Mouse (Mus musculus): ENCODE measurements around the gene Adam15. TPM values are rescaled to one million over a fixed set of nuclear protein-coding genes. Genes with fewer than 3 reads are reported as not detected.
A peak's percentile ranks its signal among the peaks of the same experiment; 100 is the strongest.

Adam15 gene
- polyA plus RNA-seq, 1 experiment from 2014 or later = 41.5 TPM

DNA sequence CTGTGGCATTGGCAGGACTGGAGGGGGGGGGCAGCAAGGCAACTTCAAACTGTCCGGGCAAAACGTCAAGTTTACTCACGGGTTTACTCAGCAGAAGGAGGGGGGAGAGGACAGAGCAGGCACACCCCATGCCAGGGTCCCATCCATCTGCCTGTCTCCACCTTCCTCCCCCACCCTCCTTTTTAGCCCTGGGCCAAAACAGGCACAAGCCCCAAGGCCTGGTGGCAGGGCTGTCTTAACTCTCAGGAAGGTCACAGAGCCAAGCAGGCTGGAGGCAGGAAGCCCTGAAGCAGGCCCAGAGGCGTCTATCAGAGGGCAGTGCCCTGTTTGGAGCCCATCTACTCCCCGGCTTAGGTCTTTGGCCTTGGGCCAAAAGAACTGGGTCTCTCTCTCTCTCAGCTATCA, 40.3 kb upstream of the Adam15 start:
- H3K27me3 ChIP-seq = peaks cover 45% of the 10 kb centered on the region
- ATAC-seq (ENCODE audit: low FRiP score) = no peak
- no peak overlapping the region for H3K27ac ChIP-seq
- H3K4me1 ChIP-seq (replicated peaks) = peaks cover 67% of the 10 kb centered on the region
- no peaks in the 10 kb centered on the region for H3K36me3 ChIP-seq
- 52% methylated on average over 5 of the region's 5 CpGs for WGBS
- no peak overlapping the region for H3K4me3 ChIP-seq
- H3K4me2 ChIP-seq = no peak overlapping the region
- no peak overlapping the region for H3K9ac ChIP-seq
- H3K9me3 ChIP-seq = no peaks in the 10 kb centered on the region

DNA sequence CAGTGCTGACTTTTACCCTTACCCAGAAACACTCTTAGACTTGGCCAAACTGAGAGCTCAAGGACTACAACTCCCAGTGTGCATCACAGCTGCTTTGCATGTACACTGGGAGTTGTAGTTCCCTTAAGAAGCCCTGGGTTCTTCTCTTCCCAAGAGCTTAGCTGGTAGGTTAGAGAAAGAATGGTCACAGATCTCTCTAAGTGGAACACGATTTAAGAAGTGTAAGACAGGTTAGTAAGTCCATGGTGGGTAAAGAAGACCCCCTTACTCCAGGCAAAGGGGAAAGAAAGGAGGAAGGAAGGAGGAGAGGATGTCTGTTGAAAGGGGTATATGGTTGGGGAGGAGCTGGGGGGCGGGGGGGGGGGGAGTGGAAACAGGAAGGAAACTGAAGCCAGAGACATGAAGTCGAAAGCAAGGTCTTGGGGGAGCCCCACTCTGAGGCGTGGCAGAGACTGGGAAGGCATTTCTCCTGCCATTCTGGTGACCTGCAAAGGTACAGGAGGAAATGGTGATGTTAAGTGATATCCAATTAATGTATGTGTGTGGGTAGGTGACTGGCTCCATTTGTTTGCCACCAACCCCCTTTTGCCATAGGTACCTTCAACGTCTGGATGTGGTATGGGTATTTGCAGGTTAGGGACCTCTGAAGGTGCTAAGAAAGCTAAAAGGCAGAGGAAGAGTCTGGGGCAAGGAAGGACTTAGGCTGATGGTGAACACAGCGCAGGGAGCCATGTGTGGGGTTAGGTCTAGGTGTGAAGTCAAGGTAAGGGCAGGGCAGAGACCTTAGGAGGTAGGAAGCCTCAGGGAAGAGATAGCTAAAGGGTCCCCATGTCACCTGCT, 39.3 kb upstream of the Adam15 start:
- Histone ChIP-seq H3K27ac (no peak overlapping the region), H3K9me3 (no peaks in the 10 kb centered on the region), H3K4me2 (no peak overlapping the region), H3K27me3 (peaks cover 36% of the 10 kb centered on the region), H3K4me1 (replicated peaks) (peaks cover 57% of the 10 kb centered on the region), H3K36me3 (no peaks in the 10 kb centered on the region), H3K9ac (no peak overlapping the region), H3K4me3 (no peak overlapping the region)
- 79% methylated on average over 6 of the region's 6 CpGs for WGBS
- ATAC-seq (ENCODE audit: low FRiP score) = 0 out of 2 replicates have a peak, but pooled peaks have one; percentile 5

DNA sequence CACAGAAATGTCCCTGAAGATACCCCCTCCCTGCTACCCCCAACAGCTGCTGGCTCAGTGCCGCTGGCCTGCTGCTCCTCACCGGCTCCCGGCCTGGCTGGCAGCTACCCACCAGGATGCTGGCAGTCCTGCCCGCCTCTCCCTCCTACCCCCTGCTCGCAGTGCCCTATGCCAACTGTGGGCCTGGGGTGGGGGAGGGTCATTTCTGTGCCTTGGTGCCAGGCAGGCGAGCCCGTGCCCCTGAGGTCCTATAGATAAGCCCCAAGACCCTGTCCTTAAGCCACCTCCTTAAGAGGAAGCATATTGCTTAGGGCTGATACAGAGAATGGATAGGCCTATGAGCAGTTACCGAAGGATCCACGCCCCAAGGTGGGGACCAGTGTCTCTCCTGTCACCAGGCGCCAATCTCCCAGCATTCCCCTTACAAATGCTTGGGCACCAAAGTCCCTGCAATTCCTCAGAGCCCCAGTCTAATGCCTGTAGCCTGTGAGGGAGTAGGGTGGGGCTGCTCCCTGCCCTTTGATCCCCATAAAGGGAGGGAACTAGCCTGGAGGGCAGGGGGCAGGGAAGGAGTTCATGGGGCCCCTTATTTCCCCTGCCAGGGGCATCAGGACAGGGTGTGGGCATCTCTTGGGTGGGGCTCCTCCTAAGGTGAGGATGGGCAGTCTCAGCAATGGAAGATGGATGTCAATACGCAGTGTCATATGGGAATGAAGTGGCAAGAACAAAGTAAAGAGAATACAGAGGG, 38.5 kb upstream of the Adam15 start:
- H3K36me3 ChIP-seq = no peaks in the 10 kb centered on the region
- H3K4me2 ChIP-seq = no peak overlapping the region
- H3K27ac ChIP-seq = no peak overlapping the region
- H3K4me1 ChIP-seq (replicated peaks) = peaks cover 49% of the 10 kb centered on the region
- H3K9ac ChIP-seq = no peak overlapping the region
- no peaks in the 10 kb centered on the region for H3K9me3 ChIP-seq
- H3K27me3 ChIP-seq = peaks cover 30% of the 10 kb centered on the region
- no peak overlapping the region for H3K4me3 ChIP-seq
- ATAC-seq (ENCODE audit: low FRiP score) = peak; percentile 10; the same call in 1 of the 2 replicates
- 77% methylated on average over 10 of the region's 11 CpGs for WGBS

DNA sequence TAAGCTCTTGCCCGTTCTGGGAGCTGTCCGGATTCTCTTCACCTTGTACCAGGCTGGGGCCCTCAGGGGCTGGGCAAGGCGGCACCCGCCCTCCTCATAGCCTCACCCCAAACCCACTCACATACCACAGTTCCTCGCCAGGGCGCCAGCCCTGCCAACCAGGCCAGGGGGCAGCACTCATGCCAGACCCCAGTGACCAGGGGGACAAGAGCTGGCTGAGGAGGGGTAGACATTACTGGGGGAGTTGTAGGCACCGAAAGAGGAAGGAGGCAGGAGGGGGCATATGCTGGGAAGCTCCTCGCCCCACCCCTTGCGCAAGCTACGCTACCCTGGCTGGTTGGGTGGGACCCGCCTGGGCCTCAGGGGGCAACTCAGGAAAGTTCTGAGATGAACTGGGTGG, 37.8 kb upstream of the Adam15 start:
- 76% methylated on average over 11 of the region's 11 CpGs for WGBS
- Histone ChIP-seq H3K36me3 (no peaks in the 10 kb centered on the region), H3K9ac (no peak overlapping the region), H3K4me2 (no peak overlapping the region), H3K27me3 (peaks cover 25% of the 10 kb centered on the region), H3K4me1 (replicated peaks) (peaks cover 42% of the 10 kb centered on the region), H3K27ac (no peak overlapping the region), H3K4me3 (no peak overlapping the region), H3K9me3 (no peaks in the 10 kb centered on the region)
- no peak for ATAC-seq (ENCODE audit: low FRiP score)

DNA sequence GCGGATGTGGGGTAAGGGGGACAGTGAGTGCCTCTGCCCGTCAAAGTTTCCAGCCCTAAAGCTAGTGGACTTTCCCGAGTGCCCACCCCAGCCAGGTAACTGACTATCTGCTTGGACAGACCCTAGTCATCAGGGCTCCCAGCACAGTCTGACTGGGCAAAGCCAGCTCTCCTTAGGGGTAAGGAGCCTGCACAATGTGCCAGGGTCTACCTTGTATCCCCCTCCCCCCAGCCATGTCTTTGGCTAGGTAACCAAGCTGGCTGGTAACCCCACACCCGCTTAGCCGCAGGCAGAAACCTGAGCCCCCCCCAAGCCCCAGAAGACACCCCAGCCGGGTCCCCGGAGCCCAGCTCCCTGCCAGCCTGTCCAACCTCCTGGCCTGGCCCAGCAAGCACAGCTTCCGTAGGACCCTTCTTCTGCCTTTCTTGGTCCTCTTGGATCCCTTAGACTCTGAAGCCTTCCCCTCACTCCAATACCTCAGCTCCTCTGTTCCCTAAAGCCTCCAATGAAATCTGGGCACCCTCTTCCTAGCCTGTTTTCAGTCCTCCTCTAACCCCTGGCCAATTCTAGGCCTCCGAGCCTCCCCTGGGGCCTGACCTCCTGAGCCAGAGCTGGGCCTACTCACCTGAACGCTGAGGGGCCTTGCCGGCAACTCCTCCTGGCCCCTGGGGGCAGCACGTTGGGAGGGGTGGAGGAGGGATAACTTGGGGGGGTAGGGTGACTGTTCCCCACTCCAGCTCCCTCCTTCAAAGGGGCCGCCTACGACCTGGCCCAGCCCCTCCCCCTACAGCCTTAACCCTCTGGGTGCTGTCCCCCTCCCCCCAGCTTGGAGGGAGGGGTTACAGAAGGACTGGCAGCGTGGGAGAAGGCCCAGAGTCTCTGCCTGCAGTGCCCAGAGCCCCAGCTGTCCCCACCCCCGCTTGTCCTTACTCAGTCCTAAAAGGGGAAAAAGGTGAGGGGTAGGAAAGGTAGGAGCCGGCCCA, 36.9 kb upstream of the Adam15 start:
- ATAC-seq (ENCODE audit: low FRiP score) = no peak
- H3K9ac ChIP-seq = 0 out of 2 replicates have a peak overlapping the region, but pooled peaks have one; percentile 13
- WGBS = 53% methylated on average over 17 of the region's 17 CpGs

DNA sequence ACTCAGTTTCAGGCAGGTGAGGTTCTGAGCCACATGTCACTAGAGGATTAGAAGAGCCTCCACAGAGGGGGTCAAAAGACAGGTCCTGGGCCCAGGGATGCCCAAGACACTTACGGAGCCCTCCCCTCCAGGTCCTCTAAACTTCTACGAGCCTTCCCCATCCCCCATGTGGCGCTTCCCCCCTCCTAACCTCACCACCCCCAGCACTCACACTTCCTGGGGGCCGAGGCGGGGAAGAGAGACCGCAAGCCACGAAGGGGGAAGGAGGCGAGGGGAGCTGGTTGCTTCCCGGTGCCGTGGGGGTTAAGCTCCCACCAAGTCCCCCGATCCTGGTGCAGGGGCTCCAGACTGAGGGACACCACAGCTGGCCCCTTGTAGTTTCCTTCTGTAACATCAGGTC, 35.7 kb upstream of the Adam15 start:
- 60% methylated on average over 11 of the region's 11 CpGs for WGBS

More for the DNA sequence above, 36.9 kb upstream of the Adam15 start:
- Histone ChIP-seq H3K36me3 (no peaks in the 10 kb centered on the region), H3K4me1 (replicated peaks) (peaks cover 33% of the 10 kb centered on the region), H3K27me3 (peaks cover 16% of the 10 kb centered on the region), H3K4me2 (no peak overlapping the region), H3K27ac (no peak overlapping the region), H3K4me3 (no peak overlapping the region), H3K9me3 (no peaks in the 10 kb centered on the region)

DNA sequence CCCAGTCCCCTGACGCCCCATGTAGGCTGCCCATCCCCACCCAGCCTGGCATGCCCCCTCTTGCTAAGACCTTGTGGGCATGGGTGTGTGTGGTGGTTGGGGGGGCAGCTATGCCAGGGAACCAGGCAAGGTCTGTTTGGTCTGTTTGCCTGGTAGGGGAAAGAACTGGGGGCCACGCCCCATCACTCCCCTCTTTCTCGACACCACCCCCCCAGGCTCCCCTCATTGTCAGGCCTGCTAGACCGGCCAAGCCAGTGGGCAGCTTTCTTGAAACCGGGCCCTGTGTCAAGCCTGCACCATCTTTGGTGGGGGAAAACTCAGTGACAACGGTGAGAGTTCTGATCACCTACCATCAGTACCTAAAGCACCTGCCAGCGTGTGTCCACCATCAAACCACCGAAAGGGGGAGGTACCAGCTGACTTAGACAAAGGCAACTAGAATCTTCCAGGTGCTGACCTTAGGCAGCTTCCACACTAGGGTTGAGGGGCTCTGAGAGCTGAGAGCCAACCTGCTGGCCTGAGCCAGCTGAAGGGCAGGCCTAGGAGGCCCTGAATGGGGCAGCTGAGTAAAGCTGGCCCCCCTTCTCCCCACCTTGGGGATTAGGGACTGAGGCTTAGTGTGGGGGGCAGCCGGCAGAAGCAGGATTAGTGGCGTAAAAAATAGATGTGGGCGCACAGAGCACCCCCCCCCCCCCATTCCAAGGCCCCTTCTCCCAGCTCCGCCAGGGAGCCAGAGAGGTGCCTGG, 34.7 kb upstream of the Adam15 start:
- 0 out of 2 replicates have a peak, but pooled peaks cover 13% of the 10 kb centered on the region for H3K27me3 ChIP-seq
- ATAC-seq (ENCODE audit: low FRiP score) = no peak
- no peak overlapping the region for H3K4me2 ChIP-seq
- peaks cover 18% of the 10 kb centered on the region for H3K4me1 ChIP-seq (replicated peaks)
- no peak overlapping the region for H3K4me3 ChIP-seq
- no peak overlapping the region for H3K9ac ChIP-seq
- no peaks in the 10 kb centered on the region for H3K36me3 ChIP-seq
- no peak overlapping the region for H3K27ac ChIP-seq
- no peaks in the 10 kb centered on the region for H3K9me3 ChIP-seq
- WGBS = 73% methylated on average over 12 of the region's 12 CpGs

More for the DNA sequence above, 35.7 kb upstream of the Adam15 start:
- ATAC-seq (ENCODE audit: low FRiP score) = no peak
- Histone ChIP-seq H3K4me1 (replicated peaks) (peaks cover 21% of the 10 kb centered on the region), H3K27me3 (peaks cover 13% of the 10 kb centered on the region; the same call in 1 of the 2 replicates), H3K4me2 (no peak overlapping the region), H3K36me3 (no peaks in the 10 kb centered on the region), H3K9me3 (no peaks in the 10 kb centered on the region), H3K4me3 (no peak overlapping the region), H3K9ac (no peak overlapping the region), H3K27ac (no peak overlapping the region)

DNA sequence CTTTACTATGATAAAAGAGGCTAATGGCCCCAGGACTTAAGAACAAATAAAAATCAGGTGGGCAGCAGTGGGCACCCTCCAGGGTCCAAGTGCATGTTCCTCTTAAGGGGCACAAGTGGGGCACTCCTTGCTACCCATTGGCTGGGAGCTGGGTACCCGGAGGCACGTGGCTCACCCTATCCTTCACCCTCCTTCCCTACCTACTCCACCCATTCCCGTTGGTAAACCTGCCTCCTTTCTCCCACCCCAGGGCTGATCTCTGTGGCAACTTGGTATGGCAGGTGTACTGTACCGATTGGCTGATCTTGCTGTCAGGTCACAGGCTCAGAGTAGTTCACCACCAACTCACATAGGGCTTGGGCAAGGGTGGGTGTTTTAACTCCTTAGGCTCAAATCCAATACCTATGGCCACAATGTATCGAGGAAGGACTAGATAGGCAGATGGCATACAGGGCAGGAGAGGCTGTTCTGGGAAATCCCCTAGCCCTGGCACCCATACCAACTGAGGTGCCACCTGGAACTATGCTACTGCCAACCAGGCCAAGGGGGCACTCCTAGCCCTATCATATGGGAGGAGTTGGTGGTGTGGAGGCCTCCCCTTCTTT, 34.0 kb upstream of the Adam15 start:
- Histone ChIP-seq H3K9ac (no peak overlapping the region), H3K9me3 (no peaks in the 10 kb centered on the region), H3K4me1 (replicated peaks) (peaks cover 26% of the 10 kb centered on the region), H3K27ac (no peak overlapping the region), H3K36me3 (no peaks in the 10 kb centered on the region), H3K4me3 (no peak overlapping the region), H3K4me2 (no peak overlapping the region), H3K27me3 (0 out of 2 replicates have a peak, but pooled peaks cover 13% of the 10 kb centered on the region)
- no peak for ATAC-seq (ENCODE audit: low FRiP score)
- whole genome bisulfite sequencing = 90% methylated on average over 5 of the region's 5 CpGs

DNA sequence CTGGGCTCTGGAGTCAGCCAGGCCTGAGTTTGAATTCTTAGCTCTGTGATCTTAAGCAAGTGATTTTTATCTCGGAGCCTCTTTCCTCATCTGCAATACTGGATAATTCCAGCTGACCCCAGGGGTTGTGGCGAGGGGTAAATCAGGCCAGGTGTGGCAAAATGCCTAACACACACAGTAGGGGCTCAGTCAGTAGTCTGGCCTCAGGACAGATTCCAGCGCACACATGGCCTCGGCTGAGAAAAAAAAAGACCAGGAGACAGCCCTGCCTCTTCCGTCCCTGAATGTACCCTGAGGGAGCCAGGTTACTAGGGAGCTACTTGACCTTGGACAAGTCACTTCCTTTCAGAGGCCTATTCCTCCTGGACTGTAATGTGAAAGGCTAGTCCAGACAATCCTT, 33.2 kb upstream of the Adam15 start:
- H3K9ac ChIP-seq = no peak overlapping the region
- WGBS = 85% methylated on average over 5 of the region's 5 CpGs
- H3K27me3 ChIP-seq = 0 out of 2 replicates have a peak, but pooled peaks cover 13% of the 10 kb centered on the region
- no peaks in the 10 kb centered on the region for H3K36me3 ChIP-seq
- peaks cover 28% of the 10 kb centered on the region for H3K4me1 ChIP-seq (replicated peaks)
- no peaks in the 10 kb centered on the region for H3K9me3 ChIP-seq
- no peak overlapping the region for H3K27ac ChIP-seq
- no peak overlapping the region for H3K4me3 ChIP-seq
- H3K4me2 ChIP-seq = no peak overlapping the region
- no peak for ATAC-seq (ENCODE audit: low FRiP score)

DNA sequence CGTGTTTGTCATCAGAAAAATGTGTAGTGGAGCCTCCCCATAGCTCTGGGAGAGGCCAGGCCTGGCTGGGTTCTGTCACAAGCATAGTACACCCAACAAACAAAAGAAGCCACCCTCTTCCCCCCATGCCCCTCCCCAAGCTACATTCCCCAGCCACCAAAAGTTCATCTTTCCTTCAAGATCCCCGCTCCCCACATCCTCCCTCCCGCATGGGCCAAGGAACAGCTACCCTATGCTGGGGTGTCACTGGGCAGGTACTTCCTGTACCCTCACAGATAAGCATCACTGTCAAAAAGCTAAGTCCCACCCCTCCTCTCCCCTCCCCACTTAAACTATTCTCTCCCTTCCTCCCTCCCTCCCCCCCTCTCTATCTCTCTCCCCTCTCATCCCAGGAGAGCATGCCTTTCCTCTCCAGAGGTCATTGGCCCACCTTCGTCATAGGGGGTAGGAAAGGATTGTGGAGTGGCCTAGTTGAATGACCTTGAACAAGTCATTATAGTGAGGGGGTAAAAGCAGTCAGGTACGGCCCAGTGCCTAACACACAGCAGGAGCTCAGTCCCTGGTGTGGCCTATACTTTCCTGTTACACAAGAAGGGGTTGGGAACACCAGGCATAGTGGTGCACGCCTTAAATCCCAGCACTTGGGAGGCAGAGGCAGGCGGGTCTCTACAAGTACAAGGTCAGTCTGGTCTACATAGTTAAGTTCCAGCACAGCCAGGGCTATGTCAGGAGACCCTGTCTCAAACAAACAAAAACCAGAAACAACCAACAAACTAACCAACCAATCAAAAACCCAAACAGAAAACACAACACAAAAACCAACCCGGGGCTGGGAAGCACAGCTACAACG, 32.5 kb upstream of the Adam15 start:
- Histone ChIP-seq H3K27me3 (0 out of 2 replicates have a peak, but pooled peaks cover 8% of the 10 kb centered on the region), H3K9ac (no peak overlapping the region), H3K4me1 (replicated peaks) (peaks cover 29% of the 10 kb centered on the region), H3K4me2 (no peak overlapping the region), H3K27ac (no peak overlapping the region), H3K36me3 (no peaks in the 10 kb centered on the region), H3K4me3 (no peak overlapping the region), H3K9me3 (no peaks in the 10 kb centered on the region)
- ATAC-seq (ENCODE audit: low FRiP score) = no peak
- WGBS = 86% methylated on average over 9 of the region's 9 CpGs
